Mouse (Mus musculus) sigmoid colon, adult 10 weeks (tissue): ENCODE data around the gene Vmn1r126. TPM values are rescaled to one million over a fixed set of nuclear protein-coding genes. Genes with fewer than 3 reads are reported as not detected.

Source experiments
- polyA plus RNA-seq: library from polyadenylated mRNA; stranded (reverse); fragments of 350-450 nt; fragmentation: Illumina TruSeq; extraction: RNeasy Lipid Tissue Mini Kit (QIAGEN cat#74804); gene quantifications from one replicate; pipeline ENCODE4 v1.2.3, GENCODE M21; 2014; ENCODE audit warnings: low read depth, low replicate concordance

The Vmn1r126 gene
- not detected for polyA plus RNA-seq

GRCm38 (mm10) chr7:21301367-21301766 lies at the start of gene Vmn1r126:
Gene Vmn1r126 (minus strand): TSS chr7:21301467.

GRCm38 (mm10) chr7:21349073-21349472 lies 47.8 kb upstream of the Vmn1r126 start, which contains the start of gene Vmn1r128:
Gene Vmn1r128 (plus strand): TSS chr7:21349373.

GRCm38 (mm10) chr7:21319761-21320160 lies 18.5 kb upstream of the Vmn1r126 start, which contains the start of gene Vmn1r127:
Gene Vmn1r127 (minus strand): TSS chr7:21319861.

GRCm38 (mm10) chr7:21271879-21272278 lies 29.4 kb downstream of the Vmn1r126 start, which contains the start of gene Vmn1r125:
Gene Vmn1r125 (plus strand): TSS chr7:21272179.

GRCm38 (mm10) chr7:21260517-21260916 lies 40.8 kb downstream of the Vmn1r126 start, which contains the start of gene Vmn1r124:
Gene Vmn1r124 (minus strand): TSS chr7:21260617.

Other genes starting within 250 kb of the Vmn1r126 start
- gene Vmn1r120, start 247.7 kb downstream of the Vmn1r126 start, polyA plus RNA-seq = not detected
- not detected for gene Vmn1r121, start 203.0 kb downstream of the Vmn1r126 start, polyA plus RNA-seq
- not detected for gene Vmn1r122, start 167.3 kb downstream of the Vmn1r126 start, polyA plus RNA-seq
- not detected for gene Vmn1r123, start 139.3 kb downstream of the Vmn1r126 start, polyA plus RNA-seq
- gene Gm5157, start 111.0 kb downstream of the Vmn1r126 start, polyA plus RNA-seq = not detected
- not detected for gene Vmn1r124, start 40.9 kb downstream of the Vmn1r126 start, polyA plus RNA-seq
- gene Vmn1r125, start 29.3 kb downstream of the Vmn1r126 start, polyA plus RNA-seq = not detected
- gene Vmn1r127, start 18.4 kb upstream of the Vmn1r126 start, polyA plus RNA-seq = not detected
- not detected for gene Vmn1r128, start 47.9 kb upstream of the Vmn1r126 start, polyA plus RNA-seq
- not detected for gene Vmn1r129, start 59.8 kb upstream of the Vmn1r126 start, polyA plus RNA-seq
- gene Gm6882, start 131.3 kb upstream of the Vmn1r126 start, polyA plus RNA-seq = not detected
- not detected for gene Vmn1r130, start 210.3 kb upstream of the Vmn1r126 start, polyA plus RNA-seq
- not detected for gene Vmn1r131, start 244.6 kb upstream of the Vmn1r126 start, polyA plus RNA-seq